Mouse (Mus musculus) G1E (cell line): ENCODE measurements around the gene Thy1. TPM values are rescaled to one million over a fixed set of nuclear protein-coding genes. Genes with fewer than 3 reads are reported as not detected.

Experiments used
- ATAC-seq: 2 replicates; pipeline ENCODE4 v1.8.0; 2016; ENCODE audit warnings: mild to moderate bottlenecking; ENCODE audit not compliant: insufficient number of reproducible peaks, poor library complexity, low FRiP score, severe bottlenecking; ENCODE audit errors: extremely low read depth
- DNase-seq: peaks from one replicate; pipeline ENCODE4 v3.0.0; 2012; ENCODE audit warnings: low spot score
- H3K27me3 ChIP-seq: 2 replicates; pipeline ENCODE4 v1.6.1; 2012; ENCODE audit warnings: mild to moderate bottlenecking, low read length, inconsistent platforms; ENCODE audit not compliant: insufficient read depth
- H3K36me3 ChIP-seq: replicated peaks from 2 replicates; pipeline ENCODE3; 2012; ENCODE audit warnings: mild to moderate bottlenecking, inconsistent platforms
- H3K4me1 ChIP-seq: 2 replicates; pipeline ENCODE4 v1.6.1; 2012; ENCODE audit warnings: low read depth, low read length, inconsistent platforms, mixed read lengths; ENCODE audit not compliant: insufficient read depth
- H3K4me3 ChIP-seq: 2 replicates; pipeline ENCODE4 v1.5.1; 2012; ENCODE audit warnings: low read depth, mild to moderate bottlenecking, inconsistent platforms, low read length, moderate library complexity, mixed read lengths
- H3K9me3 ChIP-seq: replicated peaks from 2 replicates; pipeline ENCODE4 v1.6.1; 2012; ENCODE audit warnings: inconsistent platforms
- CTCF ChIP-seq: IDR thresholded peaks from 2 replicates; pipeline ENCODE4 v1.5.1; 2012; ENCODE audit warnings: low read depth, low read length, inconsistent platforms, mixed read lengths
- GATA1 ChIP-seq: IDR thresholded peaks from 2 replicates; pipeline ENCODE4 v1.6.1; 2012; ENCODE audit warnings: borderline replicate concordance, low read length, inconsistent platforms, mixed read lengths
- GATA2 ChIP-seq: IDR thresholded peaks from 2 replicates; pipeline ENCODE4 v1.6.1; 2012; ENCODE audit warnings: low read depth, low read length, inconsistent platforms, borderline replicate concordance
- POLR2AphosphoS5 ChIP-seq: IDR thresholded peaks from 2 replicates; pipeline ENCODE4 v1.6.1; 2012; ENCODE audit warnings: low read depth, low read length, inconsistent platforms; ENCODE audit not compliant: insufficient replicate concordance
- TAL1 ChIP-seq: conservative IDR thresholded peaks from 2 replicates; pipeline ENCODE4 v1.6.1; 2012; ENCODE audit warnings: low read depth, low read length, inconsistent platforms, mixed read lengths
- polyA plus RNA-seq: library from polyadenylated mRNA; stranded (reverse); fragments of >175 nt; gene quantifications from 2 replicates; pipeline ENCODE4 v1.2.3, GENCODE M21; 2012
- total RNA-seq, 2 experiments: library from RNA; stranded (forward) in 1 of 2; stranded (reverse) in 1 of 2; fragments of 200-1000 nt in 1 of 2; fragments of >200 nt in 1 of 2; fragmentation: Nextera tagmentation in 1 of 2; gene quantifications; 2 replicates each; pipeline ENCODE4 v1.2.3; 2014 to 2017

Thy1 gene
- total and polyA plus RNA-seq, 3 experiments, result not detected

DNA sequence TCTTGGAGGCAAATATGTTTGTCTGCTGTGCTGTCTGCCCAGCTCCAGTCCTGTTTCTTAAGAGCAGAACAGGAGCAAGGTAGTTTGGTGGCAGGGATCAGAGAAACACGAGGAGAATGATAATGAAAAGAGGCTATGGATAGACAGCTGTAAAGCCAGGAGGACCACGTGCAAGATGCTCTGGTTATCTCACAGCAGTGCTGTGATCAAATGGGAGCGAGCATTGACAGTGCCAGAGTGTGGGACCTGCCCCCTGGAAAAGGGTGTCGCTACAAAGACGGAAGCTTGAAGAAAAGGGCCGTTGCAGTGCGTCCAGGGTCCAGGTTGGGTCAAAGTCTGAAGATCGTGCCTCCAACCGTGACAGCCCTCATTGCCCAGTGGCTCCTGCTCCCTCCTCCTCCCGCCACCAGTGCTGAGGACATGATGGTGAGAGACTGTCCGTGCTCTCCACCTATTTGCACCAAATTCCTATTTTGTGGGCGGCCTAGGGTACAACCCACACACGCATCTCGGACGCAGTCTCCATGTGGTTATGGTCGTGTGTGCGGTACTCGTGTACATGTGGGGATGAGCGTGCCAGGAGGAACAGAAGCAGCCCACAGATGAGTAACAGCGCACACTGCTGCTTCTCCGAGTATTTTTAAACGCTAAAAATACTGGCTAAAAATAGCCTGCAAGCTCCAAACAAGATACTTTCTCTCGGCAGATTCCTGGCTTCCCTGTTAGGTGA lies 40.4 kb downstream of the Thy1 start:
- H3K4me1 ChIP-seq, result peaks cover 50% of the 10 kb centered on the region
- H3K4me3 ChIP-seq, result no peak overlapping the region
- ATAC-seq, result no peak

DNA sequence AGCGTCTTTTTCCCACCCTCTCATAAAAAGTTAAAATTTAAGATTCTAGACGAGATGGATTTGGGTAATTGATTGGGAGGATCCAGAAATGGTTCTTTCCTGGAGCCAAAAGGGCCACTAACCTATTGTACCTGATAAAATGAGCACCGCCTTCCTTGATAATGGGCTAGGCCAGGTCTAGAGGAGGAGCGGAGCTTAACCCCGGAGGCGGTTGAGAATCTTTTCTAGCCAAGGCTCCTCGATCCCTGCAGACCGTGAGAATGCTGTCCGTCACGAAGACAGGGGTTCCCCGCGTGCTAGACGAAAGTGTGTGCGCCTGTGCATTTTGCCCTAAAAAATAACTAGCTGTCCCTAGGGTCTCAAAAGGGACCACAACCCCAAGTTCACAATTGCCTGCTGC lies 41.1 kb downstream of the Thy1 start:
- no peak for ATAC-seq
- H3K27me3 ChIP-seq, result peaks cover 31% of the 10 kb centered on the region
- H3K4me3 ChIP-seq, result peak overlapping the region; percentile 72; the same call in 1 of the 2 replicates

More for the DNA sequence above, 40.4 kb downstream of the Thy1 start:
- H3K27me3 ChIP-seq, result peaks cover 32% of the 10 kb centered on the region
- H3K9me3 ChIP-seq, result no peaks in the 10 kb centered on the region
- H3K36me3 ChIP-seq, result peaks cover 5% of the 10 kb centered on the region
- DNase-seq, result no peak
- TF ChIP-seq TAL1, result no peak
- no peak for TF ChIP-seq GATA2
- TF ChIP-seq CTCF, result no peak
- no peak for TF ChIP-seq GATA1
- TF ChIP-seq POLR2AphosphoS5, result no peak

DNA sequence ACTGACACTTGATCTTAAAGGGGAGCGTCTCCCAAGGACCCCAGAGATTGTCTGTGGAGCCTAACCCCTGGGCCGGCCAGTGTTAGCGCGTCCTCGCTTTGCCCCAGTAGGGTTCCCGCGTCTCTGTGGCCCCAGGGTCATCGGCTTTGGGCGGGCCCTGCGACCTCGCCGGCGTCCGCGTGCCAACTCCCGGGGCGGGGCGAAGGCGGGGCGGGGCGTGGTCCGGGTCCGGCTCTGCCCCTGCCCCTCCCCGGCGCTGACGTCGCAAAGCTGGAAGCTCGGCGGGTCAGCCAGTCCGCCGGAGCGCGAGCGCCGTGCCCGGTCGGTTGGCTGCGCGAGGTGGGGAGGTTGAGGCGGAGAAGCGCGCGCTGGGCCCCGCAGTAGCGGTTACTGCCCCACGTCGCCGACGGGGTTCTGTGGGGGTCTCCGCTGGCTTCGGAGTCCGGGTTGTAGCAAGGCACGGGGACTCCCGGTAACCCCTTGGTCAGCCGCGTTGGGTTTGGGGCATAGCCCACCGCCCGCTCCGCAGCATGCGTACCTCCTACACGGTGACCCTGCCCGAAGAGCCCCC lies 41.6 kb downstream of the Thy1 start:
- no peak for TF ChIP-seq TAL1
- TF ChIP-seq POLR2AphosphoS5, result no peak
- no peak for TF ChIP-seq GATA2
- TF ChIP-seq GATA1, result no peak
- TF ChIP-seq CTCF, result no peak
- DNase-seq (peak; percentile 76), ATAC-seq (peak; percentile 40)
- Histone ChIP-seq H3K36me3 (peaks cover 2% of the 10 kb centered on the region), H3K9me3 (no peaks in the 10 kb centered on the region), H3K27me3 (peaks cover 31% of the 10 kb centered on the region), H3K4me3 (peak overlapping the region; percentile 72), H3K4me1 (peaks cover 50% of the 10 kb centered on the region)

More for the DNA sequence above, 41.1 kb downstream of the Thy1 start:
- H3K4me1 ChIP-seq, result peaks cover 50% of the 10 kb centered on the region
- no peak for DNase-seq
- TF ChIP-seq GATA1 (no peak), CTCF (no peak)
- H3K36me3 ChIP-seq, result peaks cover 2% of the 10 kb centered on the region
- no peaks in the 10 kb centered on the region for H3K9me3 ChIP-seq

DNA sequence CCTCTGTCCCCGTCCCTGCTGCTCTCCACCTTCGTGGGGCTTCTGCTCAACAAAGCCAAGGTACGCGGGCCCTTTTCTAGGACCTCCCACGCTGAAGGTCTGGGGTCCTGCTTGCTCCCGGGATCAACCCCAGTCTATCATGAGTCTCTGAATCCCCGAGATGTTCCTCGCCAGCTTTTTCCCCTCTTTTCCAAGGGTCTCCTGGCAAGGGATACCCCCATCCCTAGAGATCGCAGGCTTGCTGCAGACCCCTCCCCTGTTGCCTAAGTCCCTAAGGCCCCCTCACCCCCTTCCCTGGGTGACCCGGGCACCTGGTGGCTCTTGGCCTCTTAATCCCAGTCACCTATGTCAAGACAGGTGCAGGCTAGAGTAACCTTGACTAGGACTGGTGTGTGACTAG lies 42.1 kb downstream of the Thy1 start:
- Histone ChIP-seq H3K36me3 (peaks cover 6% of the 10 kb centered on the region), H3K4me3 (peak overlapping the region; percentile 72), H3K4me1 (peaks cover 51% of the 10 kb centered on the region), H3K9me3 (no peaks in the 10 kb centered on the region), H3K27me3 (peaks cover 31% of the 10 kb centered on the region)
- TF ChIP-seq POLR2AphosphoS5, result no peak
- no peak for TF ChIP-seq CTCF
- no peak for TF ChIP-seq GATA2
- no peak for TF ChIP-seq TAL1
- TF ChIP-seq GATA1, result no peak
- no peak for DNase-seq
- no peak for ATAC-seq

DNA sequence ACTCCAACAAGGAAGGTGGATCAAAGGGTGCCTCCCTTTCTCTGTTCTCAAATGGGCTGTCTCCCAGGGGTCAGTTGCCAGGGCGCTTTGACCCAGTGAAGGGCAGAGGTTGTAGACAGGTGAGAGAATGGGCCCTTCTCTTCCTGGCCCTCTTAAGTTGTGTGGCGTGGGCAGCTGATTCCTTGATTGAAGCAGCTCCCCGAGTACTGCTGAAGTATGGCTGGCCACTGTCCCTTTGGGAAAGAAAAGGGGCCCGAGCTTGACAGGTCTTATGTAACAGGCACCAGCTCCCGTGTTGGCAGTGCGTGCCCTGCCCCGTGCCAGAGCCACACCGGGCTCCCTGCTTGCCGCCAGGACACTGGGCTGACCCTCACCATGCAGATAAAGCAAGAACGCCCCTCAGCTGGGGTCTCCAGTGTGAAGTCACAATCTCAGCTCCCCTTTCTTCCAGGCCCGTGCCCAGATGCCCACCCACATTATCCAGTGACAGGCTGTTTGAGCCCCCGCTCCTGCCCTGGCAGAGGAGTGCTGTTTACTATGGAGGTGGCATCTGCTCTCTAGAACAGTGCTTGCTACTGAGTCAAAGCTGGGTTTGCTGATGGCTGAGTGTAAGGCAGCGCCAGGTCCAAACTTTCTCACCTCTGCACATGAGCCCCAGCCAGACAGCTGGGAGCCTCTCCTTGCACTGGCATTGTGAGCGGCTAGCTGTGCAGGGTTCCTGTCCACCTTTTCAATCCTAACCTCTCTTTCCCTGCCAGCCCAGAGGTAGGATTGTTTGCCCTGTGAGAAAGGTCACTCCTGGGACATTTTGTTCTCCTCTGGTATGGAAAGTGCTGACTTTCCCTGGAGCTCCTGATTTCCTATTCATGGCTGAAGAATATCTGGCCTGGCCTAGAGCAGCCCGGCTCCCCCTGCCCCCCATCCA lies 42.8 kb downstream of the Thy1 start:
- Histone ChIP-seq H3K9me3 (no peaks in the 10 kb centered on the region), H3K27me3 (peaks cover 28% of the 10 kb centered on the region), H3K4me1 (peaks cover 48% of the 10 kb centered on the region), H3K36me3 (peaks cover 9% of the 10 kb centered on the region), H3K4me3 (no peak overlapping the region)
- TF ChIP-seq CTCF, result no peak
- TF ChIP-seq TAL1, result no peak
- TF ChIP-seq GATA2, result no peak
- TF ChIP-seq GATA1, result no peak
- no peak for TF ChIP-seq POLR2AphosphoS5
- DNase-seq (no peak), ATAC-seq (no peak)

DNA sequence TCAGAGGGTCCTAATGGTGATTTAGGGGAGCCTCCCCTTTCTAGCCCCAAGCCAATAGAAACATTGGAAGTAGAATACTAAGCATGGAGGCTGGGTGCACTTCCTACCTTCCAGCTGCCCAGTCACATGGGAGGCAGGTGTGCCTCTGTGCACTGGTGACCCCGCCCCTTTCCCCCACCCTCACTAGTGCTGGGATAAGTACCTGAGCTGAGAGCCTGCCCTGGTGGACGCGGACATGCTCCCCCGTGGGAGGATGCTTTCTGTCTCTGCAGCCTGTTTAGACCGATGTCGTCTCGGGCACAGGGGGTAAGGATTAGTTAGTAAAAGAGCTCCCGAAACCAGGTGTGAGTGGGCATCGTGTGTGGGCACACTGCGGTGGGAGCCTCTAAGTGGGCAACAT lies 43.8 kb downstream of the Thy1 start:
- no peak for DNase-seq
- Histone ChIP-seq H3K4me1 (peaks cover 46% of the 10 kb centered on the region), H3K36me3 (peaks cover 17% of the 10 kb centered on the region), H3K4me3 (no peak overlapping the region), H3K27me3 (peaks cover 27% of the 10 kb centered on the region), H3K9me3 (no peaks in the 10 kb centered on the region)
- ATAC-seq, result no peak
- TF ChIP-seq GATA1 (no peak), CTCF (no peak), TAL1 (no peak), GATA2 (no peak), POLR2AphosphoS5 (no peak)
